Mouse (Mus musculus): ENCODE measurements around the gene Ubc. TPM values are rescaled to one million over a fixed set of nuclear protein-coding genes. Genes with fewer than 3 reads are reported as not detected.
"Not testable (repeated sequence)": the region's sequence is repeated elsewhere in the genome, so short reads cannot be mapped to it uniquely, and the experiment has no call there.

The Ubc gene
- polyA plus RNA-seq, 1 experiment from 2014 or later: 893 TPM

DNA sequence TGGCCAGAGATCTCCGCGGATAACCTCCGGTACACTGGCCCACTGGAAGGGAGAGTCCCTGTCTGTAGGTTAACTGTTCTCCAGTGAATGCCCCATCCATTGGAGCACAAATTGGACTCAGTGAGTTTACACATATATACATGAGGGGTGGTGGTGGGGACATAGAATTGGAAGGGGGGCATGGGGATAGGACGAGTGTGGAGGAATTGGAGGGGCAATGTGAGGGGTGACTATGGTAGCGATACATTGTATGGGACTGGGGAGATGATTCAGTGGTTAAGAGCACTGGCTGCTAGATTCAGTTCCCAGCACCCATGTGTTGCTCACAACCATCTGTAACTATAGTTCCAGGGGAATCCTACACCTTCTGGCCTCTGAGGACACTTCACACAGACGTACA is 13.0 kb upstream of the Ubc start:
- Histone ChIP-seq H3K36me3 (no peaks in the 10 kb centered on the region), H3K4me2 (no peak overlapping the region), H3K27ac (no peak overlapping the region), H3K27me3 (replicated peaks) (no peaks in the 10 kb centered on the region), H3K4me3 (replicated peaks) (no peak overlapping the region), H3K4me1 (peaks cover 9% of the 10 kb centered on the region; the same call in 1 of the 2 replicates), H3K9me3 (no peaks in the 10 kb centered on the region), H3K9ac (no peak overlapping the region)
- ATAC-seq (ENCODE audit: insufficient read depth, low FRiP score, low read depth): no peak
- WGBS: 63% methylated on average over 6 of the region's 6 CpGs

DNA sequence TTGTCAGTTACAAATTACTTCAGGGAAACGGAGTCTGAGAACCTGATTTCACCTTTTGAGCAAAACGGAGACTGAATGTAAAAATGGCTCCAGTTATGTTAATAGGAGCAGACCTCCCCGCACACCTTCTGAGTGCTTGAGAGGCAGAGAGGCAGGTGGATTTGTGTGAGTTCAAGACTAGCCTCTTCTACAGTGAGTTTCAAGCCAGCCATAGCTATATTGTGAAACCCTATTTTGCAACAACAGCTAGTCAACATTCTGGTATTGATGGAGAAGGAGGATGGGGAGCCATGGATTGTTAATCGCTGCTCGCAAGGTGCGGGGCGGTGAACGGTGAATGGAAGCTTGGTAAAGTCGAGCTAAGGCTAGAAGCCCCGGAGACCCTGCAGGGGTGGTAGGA is 12.5 kb upstream of the Ubc start:
- no peaks in the 10 kb centered on the region for H3K9me3 ChIP-seq
- no peak for ATAC-seq (ENCODE audit: insufficient read depth, low FRiP score, low read depth)
- no peak overlapping the region for H3K4me2 ChIP-seq
- peaks cover 8% of the 10 kb centered on the region; the same call in 1 of the 2 replicates for H3K4me1 ChIP-seq
- no peak overlapping the region for H3K27ac ChIP-seq
- no peak overlapping the region for H3K4me3 ChIP-seq (replicated peaks)
- no peak overlapping the region for H3K9ac ChIP-seq
- WGBS: 55% methylated on average over 10 of the region's 10 CpGs
- no peaks in the 10 kb centered on the region for H3K27me3 ChIP-seq (replicated peaks)
- H3K36me3 ChIP-seq: no peaks in the 10 kb centered on the region

DNA sequence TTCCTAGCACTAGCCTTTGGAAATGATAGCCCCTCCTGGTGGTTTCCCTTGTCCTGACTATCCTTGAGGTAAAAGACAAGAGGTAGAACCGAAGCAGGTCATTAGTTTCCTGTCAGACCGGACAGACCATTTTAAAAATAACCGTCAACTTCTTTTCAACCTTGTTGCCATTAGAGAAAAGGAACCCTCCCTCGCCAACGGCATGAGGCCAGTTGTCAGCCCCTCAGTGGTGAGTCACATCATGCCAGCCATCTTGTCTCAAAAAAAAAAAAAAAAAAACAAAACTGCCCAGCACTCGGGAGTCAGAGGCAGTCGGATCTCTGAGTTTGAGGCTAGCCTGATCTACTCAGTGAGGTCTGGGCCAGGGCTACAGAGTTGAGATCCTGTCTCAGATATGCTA is 10.9 kb upstream of the Ubc start:
- WGBS: 42% methylated on average over 7 of the region's 7 CpGs
- Histone ChIP-seq H3K9me3 (no peaks in the 10 kb centered on the region), H3K4me1 (0 out of 2 replicates have a peak, but pooled peaks cover 3% of the 10 kb centered on the region), H3K9ac (no peak overlapping the region), H3K36me3 (no peaks in the 10 kb centered on the region), H3K4me2 (no peak overlapping the region), H3K4me3 (replicated peaks) (no peak overlapping the region), H3K27ac (no peak overlapping the region), H3K27me3 (replicated peaks) (no peaks in the 10 kb centered on the region)
- no peak for ATAC-seq (ENCODE audit: insufficient read depth, low FRiP score, low read depth)

DNA sequence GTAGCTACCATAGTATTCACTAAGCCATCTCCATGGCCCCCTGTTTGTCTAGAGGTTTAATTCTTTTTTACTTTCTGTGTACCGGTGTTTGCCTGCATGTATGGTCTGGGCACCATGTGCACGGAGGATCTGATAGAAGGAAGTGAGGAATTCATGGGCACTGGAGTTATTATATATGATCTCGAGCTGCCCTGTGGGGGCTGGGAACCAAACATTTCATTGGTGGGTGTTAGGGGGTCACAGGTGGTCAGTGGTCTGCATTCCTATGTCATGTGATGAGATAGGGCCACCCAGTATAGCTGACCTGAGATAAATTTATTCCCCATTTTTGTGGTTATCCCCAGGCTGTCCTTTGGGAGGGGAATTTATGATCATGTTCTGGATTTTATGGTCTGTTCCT is 5.0 kb upstream of the Ubc start:
- H3K9ac ChIP-seq: no peak overlapping the region
- no peaks in the 10 kb centered on the region for H3K27me3 ChIP-seq (replicated peaks)
- no peaks in the 10 kb centered on the region for H3K36me3 ChIP-seq
- WGBS: 35% methylated on average over 3 of the region's 3 CpGs
- H3K4me1 ChIP-seq: peaks cover 19% of the 10 kb centered on the region
- peak overlapping the region; percentile 99 for H3K27ac ChIP-seq
- no peaks in the 10 kb centered on the region for H3K9me3 ChIP-seq
- 0 out of 2 replicates have a peak overlapping the region, but pooled peaks have one; percentile 20 for H3K4me3 ChIP-seq (replicated peaks)
- ATAC-seq (ENCODE audit: insufficient read depth, low FRiP score, low read depth): no peak
- H3K4me2 ChIP-seq: peak overlapping the region; percentile 59; the same call in 1 of the 2 replicates

DNA sequence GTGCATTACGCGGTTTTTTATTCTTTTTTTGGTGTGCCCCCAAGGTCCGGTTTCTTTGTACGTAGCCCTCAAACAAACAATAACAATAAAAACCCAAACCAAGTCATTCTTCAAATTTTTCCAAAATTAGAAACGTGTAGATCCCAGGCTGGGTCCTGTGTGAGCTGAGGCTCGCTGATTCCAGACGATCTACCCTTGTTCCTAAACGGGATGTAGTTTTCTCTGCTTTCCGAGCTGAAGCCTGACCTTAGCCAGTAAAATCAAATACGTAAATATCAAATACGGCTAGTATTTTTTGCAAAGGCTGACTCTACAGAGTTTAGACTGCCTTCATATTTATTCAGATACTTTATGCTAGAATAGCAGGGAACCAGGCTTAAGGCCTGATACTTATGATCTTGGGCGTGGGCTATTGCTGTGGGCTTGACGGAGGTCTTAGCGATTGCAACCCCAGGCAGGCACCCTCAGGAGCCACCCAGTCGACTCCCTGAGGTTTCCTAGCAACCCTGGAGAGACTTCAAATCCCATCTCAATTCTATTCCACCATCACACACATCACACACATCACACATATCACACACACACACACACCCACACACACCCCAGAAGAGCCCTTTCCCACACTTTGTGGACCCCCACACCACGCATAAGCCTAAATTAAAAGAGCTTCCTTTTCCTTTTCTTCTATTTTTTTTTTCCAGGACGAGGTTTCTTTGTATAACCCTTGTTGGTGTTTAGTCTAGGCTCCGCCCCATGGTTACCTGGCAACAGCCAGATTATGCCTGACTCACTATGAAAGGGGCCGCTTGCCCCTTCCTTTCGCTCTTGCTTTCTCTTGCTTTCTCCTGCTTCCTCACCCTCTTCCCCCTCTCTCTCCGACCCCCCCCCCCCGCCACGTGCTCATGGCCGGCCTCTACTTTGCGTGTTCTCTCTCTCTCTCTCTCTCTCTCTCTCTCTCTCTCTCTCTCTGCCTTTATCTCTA is 3.9 kb upstream of the Ubc start:
- H3K4me2 ChIP-seq: peak overlapping the region; percentile 59
- no peaks in the 10 kb centered on the region for H3K36me3 ChIP-seq
- WGBS: 7% methylated on average over 21 of the region's 25 CpGs
- ATAC-seq (ENCODE audit: insufficient read depth, low FRiP score, low read depth): peak; percentile 40
- no peaks in the 10 kb centered on the region for H3K27me3 ChIP-seq (replicated peaks)
- H3K4me3 ChIP-seq (replicated peaks): peak overlapping the region; percentile 32
- peak overlapping the region; percentile 13; the same call in 1 of the 2 replicates for H3K9ac ChIP-seq
- H3K4me1 ChIP-seq: peaks cover 19% of the 10 kb centered on the region
- peak overlapping the region; percentile 99 for H3K27ac ChIP-seq
- no peaks in the 10 kb centered on the region for H3K9me3 ChIP-seq

DNA sequence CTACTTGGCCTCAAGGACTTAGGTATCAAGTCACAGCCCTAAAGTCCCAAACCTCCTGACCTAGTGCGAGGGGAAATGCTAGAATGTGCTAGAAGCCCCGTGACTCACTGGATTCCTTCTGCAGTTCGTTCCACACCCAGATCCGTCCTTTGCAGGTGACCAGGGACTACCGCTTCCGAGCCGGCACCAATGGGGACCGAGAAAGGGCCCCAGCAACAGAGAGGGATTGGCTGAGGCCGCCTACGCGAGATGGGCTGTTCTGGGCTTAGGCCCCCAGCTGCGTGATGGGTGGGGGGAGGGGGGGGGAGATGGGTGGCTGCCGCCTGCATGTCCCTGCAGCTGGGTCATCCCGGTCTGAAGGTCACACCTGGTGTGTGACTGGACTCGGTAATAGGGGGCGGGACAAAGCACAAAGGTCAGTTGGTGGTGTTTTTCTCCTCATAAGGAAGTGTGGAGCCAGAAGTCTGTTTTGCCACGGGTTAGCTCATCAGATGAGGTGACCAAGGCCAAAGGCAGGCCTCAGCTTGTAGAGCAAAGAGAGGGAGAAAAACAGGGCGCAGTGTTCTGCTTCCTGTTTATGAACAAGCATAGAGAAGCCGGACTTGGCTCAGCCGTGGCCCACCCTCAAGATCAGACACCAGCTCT is 3.1 kb upstream of the Ubc start:
- peak; percentile 95 for ATAC-seq (ENCODE audit: insufficient read depth, low FRiP score, low read depth)
- Histone ChIP-seq H3K36me3 (no peaks in the 10 kb centered on the region), H3K27me3 (replicated peaks) (no peaks in the 10 kb centered on the region), H3K9me3 (no peaks in the 10 kb centered on the region), H3K4me3 (replicated peaks) (peak overlapping the region; percentile 32), H3K4me1 (peaks cover 19% of the 10 kb centered on the region), H3K9ac (peak overlapping the region; percentile 13; the same call in 1 of the 2 replicates), H3K27ac (peak overlapping the region; percentile 99), H3K4me2 (peak overlapping the region; percentile 59)
- under 1% methylated on average over 20 of the region's 20 CpGs for WGBS

DNA sequence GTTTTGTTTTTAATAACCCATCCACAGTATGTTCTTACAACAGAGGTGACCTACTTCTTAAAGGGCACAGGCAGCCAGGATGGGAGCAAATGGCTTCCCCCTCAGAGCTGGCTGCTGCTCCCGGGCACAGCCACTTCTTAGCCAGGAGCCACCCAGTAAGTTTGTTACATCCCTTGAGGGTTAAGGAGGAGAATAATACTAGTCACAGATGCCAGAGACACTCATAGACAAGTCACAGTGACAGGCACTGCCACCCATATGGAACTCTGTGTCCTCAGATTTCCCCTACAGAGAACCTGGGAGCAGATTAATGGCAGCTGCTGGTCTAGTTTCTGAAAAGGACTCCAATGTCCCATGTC is 2.6 kb upstream of the Ubc start:
- Histone ChIP-seq H3K27ac (peak overlapping the region; percentile 99), H3K4me3 (replicated peaks) (peak overlapping the region; percentile 32; the same call in 1 of the 2 replicates), H3K27me3 (replicated peaks) (no peaks in the 10 kb centered on the region), H3K9me3 (no peaks in the 10 kb centered on the region), H3K36me3 (no peaks in the 10 kb centered on the region), H3K4me2 (peak overlapping the region; percentile 59), H3K9ac (no peak overlapping the region), H3K4me1 (peaks cover 19% of the 10 kb centered on the region)
- no peak for ATAC-seq (ENCODE audit: insufficient read depth, low FRiP score, low read depth)
- WGBS: 22% methylated on average over 1 of the region's 1 CpGs

DNA sequence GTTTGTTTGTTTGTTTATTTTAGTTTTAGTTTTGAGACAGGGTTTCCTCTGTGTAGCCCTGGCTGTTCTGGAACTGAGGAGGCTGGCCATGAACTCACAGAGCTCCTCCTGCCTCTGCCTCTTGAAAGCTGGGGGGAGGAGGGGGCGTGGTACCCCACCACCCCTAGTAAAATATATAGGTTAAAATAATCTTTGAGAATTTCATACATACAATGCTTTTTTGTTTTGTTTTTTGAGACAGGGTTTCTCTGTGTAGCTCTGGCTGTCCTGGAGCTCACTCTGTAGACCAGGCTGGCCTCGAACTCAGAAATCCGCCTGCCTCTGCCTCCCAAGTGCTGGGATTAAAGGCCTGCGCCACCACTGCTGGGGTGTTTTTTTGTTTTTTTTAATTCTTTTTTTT is 2.2 kb upstream of the Ubc start:
- H3K4me3 ChIP-seq (replicated peaks); H3K9ac ChIP-seq; ATAC-seq (ENCODE audit: insufficient read depth, low FRiP score, low read depth); H3K27me3 ChIP-seq (replicated peaks); H3K4me2 ChIP-seq; H3K36me3 ChIP-seq; H3K9me3 ChIP-seq: not testable (repeated sequence)
- peak overlapping the region; percentile 99 for H3K27ac ChIP-seq
- peaks cover 19% of the 10 kb centered on the region for H3K4me1 ChIP-seq
- 95% methylated on average over 4 of the region's 4 CpGs for WGBS

DNA sequence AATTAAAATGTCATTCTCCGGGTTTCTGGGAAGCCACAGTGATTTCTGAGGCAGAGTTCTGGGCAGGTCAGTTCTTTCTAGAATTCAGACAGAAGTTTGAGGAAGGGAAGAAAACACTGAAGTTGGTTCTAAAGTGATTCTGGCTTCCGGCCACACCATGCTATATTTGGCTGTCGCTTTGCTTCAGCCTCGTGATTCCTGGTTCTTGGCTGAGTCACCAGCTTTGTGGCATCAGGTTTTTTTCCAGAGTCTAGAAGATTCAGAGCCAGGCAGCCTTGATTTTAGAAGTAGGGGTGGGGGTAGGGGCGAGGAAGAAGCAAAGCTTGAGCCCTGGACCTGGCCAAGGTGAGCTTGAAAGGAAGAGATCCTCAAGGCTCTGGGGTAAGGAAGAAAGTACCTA is 1.6 kb upstream of the Ubc start:
- H3K27me3 ChIP-seq (replicated peaks): no peaks in the 10 kb centered on the region
- H3K27ac ChIP-seq: peak overlapping the region; percentile 99
- ATAC-seq (ENCODE audit: insufficient read depth, low FRiP score, low read depth): no peak
- no peak overlapping the region for H3K4me3 ChIP-seq (replicated peaks)
- no peak overlapping the region for H3K9ac ChIP-seq
- H3K4me2 ChIP-seq: no peak overlapping the region
- no peaks in the 10 kb centered on the region for H3K36me3 ChIP-seq
- H3K9me3 ChIP-seq: no peaks in the 10 kb centered on the region
- 67% methylated on average over 5 of the region's 5 CpGs for WGBS
- H3K4me1 ChIP-seq: peaks cover 19% of the 10 kb centered on the region

DNA sequence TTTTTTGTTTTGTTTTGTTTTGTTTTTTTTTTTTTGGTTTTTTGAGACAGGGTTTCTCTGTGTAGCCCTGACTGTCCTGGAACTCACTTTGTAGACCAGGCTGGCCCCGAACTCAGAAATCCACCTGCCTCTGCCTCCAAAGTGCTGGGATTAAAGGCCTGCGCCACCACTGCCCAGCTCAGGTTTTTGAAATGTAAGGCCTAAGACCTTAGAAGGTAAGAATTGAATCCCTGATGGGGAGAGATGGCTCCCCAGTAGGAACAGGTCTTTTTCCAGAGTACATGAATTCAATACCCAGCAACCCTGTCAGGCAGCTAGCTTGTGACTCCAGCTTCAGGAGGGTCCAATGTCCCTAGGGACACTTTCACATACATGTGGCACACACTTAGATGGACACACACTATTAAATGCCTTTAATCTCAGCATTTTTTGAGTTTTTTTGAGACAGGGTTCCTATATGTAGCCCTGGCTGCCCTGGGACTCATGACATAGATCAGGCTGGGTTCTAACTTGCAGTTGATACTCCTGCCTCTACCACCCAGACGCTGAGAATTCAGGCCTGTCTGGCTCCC is 990 bp upstream of the Ubc start:
- Histone ChIP-seq H3K4me1 (peaks cover 19% of the 10 kb centered on the region), H3K27ac (peak overlapping the region; percentile 99), H3K9ac (no peak overlapping the region), H3K4me2 (peak overlapping the region; percentile 56; the same call in 1 of the 2 replicates), H3K4me3 (replicated peaks) (no peak overlapping the region), H3K36me3 (no peaks in the 10 kb centered on the region), H3K27me3 (replicated peaks) (no peaks in the 10 kb centered on the region), H3K9me3 (no peaks in the 10 kb centered on the region)
- 84% methylated on average over 3 of the region's 3 CpGs for WGBS
- no peak for ATAC-seq (ENCODE audit: insufficient read depth, low FRiP score, low read depth)

DNA sequence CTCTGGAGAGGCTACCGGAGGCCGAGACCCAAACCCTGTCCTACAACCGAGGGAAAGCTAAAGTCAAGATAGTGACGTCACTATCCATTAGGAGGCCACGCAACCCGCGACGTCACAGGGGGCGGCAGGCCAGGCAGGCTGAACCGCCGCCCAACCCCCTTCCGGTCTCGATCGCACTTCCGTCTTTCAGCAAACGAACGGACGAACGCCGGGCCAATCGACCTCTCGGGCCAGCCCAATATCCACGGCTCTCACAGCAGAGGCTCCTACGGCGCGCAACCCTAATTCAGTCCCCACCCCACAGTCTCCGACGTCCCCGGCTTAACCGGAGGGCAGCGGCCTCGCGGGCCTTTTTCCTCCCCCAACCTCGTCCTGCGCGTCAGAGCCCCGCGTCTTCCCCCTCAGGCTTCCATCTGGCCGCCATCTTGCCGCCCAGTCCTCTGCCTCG is 847 bp downstream of the Ubc start, which contains the start of gene Gm10382:
Gene Gm10382, plus strand, starts transcription at position 192 of the 448 bp plus-strand sequence.
- under 1% methylated on average over 41 of the region's 41 CpGs for WGBS
- peak within 1 kb of the TSS; percentile 89 for H3K4me2 ChIP-seq
- H3K9me3 ChIP-seq: no peaks in the 10 kb centered on the region
- H3K4me1 ChIP-seq: peaks cover 14% of the 10 kb centered on the region
- peak within 1 kb of the TSS; percentile 100 for H3K4me3 ChIP-seq (replicated peaks)
- H3K9ac ChIP-seq: peak within 1 kb of the TSS; percentile 99
- no peaks in the 10 kb centered on the region for H3K27me3 ChIP-seq (replicated peaks)
- H3K27ac ChIP-seq: peak within 1 kb of the TSS; percentile 99
- peaks cover 12% of the 10 kb centered on the region for H3K36me3 ChIP-seq
- ATAC-seq (ENCODE audit: insufficient read depth, low FRiP score, low read depth): peak; percentile 12; the same call in 1 of the 2 replicates

Measured in stomach, embryonic 15.5 days (tissue).